Mouse (Mus musculus) forebrain, embryonic 14.5 days (tissue): ENCODE measurements at regions not wholly inside any gene's neighbourhood (a gene's known extent, or its start where the extent isn't known, plus 50 kb on each side); places are given as distances from the start of the nearest gene placed in this dataset.

ENCODE experiments used
- ATAC-seq: fragments of 200-750 bp; cut with Nextera tagmentation; 2 replicates; pipeline ENCODE4 v1.8.0; 2017; ENCODE audit warnings: mild to moderate bottlenecking, moderate library complexity
- DNase-seq: peaks from one replicate; pipeline ENCODE4 v3.0.0-alpha.2; 2015; ENCODE audit warnings: low spot score
- H3K27ac ChIP-seq: fragments of 300-500 bp; sonication (generic); 2 replicates; pipeline ENCODE4 v1.5.1; 2014; ENCODE audit warnings: low read depth, mild to moderate bottlenecking, control low read depth, low read length, moderate library complexity
- H3K27me3 ChIP-seq: fragments of 300-500 bp; sonication (generic); replicated peaks from 2 replicates; pipeline ENCODE4 v1.6.1; 2014; ENCODE audit warnings: low read length, control low read depth, mixed read lengths; ENCODE audit not compliant: control insufficient read depth, insufficient read depth
- H3K36me3 ChIP-seq: fragments of 300-500 bp; sonication (generic); 2 replicates; pipeline ENCODE4 v1.6.1; 2014; ENCODE audit warnings: low read length, control low read depth; ENCODE audit not compliant: control insufficient read depth, insufficient read depth
- H3K4me1 ChIP-seq: fragments of 300-500 bp; sonication (generic); 2 replicates; pipeline ENCODE4 v1.6.1; 2014; ENCODE audit warnings: antibody characterized with exemption, low read length, control low read depth; ENCODE audit not compliant: control insufficient read depth, insufficient read depth
- H3K4me2 ChIP-seq: fragments of 300-500 bp; sonication (generic); 2 replicates; pipeline ENCODE4 v1.6.1; 2014; ENCODE audit warnings: mild to moderate bottlenecking, control low read depth, low read length
- H3K4me3 ChIP-seq: fragments of 300-500 bp; sonication (generic); 2 replicates; pipeline ENCODE4 v1.5.1; 2014; ENCODE audit warnings: low read depth, low read length, control low read depth
- H3K9ac ChIP-seq: fragments of 300-500 bp; sonication (generic); 2 replicates; pipeline ENCODE4 v1.6.1; 2014; ENCODE audit warnings: mild to moderate bottlenecking, low read length, control low read depth, moderate library complexity
- H3K9me3 ChIP-seq: fragments of 300-500 bp; sonication (generic); replicated peaks from 2 replicates; pipeline ENCODE4 v1.6.1; 2016; ENCODE audit warnings: low read length, control low read depth, mixed read lengths; ENCODE audit not compliant: control insufficient read depth
- WGBS: fragments of 180-500 bp; shearing (Covaris S2); extraction: QIAGEN DNeasy Blood & Tissue Kit; methylation state at CpG from one replicate; pipeline ENCODE4 v1.1.7; 2014; 5-methylcytosine and 5-hydroxymethylcytosine counted together

- H3K9me3 ChIP-seq, result no peaks in the 10 kb centered on the region
- no peaks in the 10 kb centered on the region for H3K27me3 ChIP-seq
- H3K9ac ChIP-seq, result no peak overlapping the region
- H3K4me2 ChIP-seq, result no peak overlapping the region
- no peak overlapping the region for H3K27ac ChIP-seq
- no peak overlapping the region for H3K4me3 ChIP-seq
- H3K4me1 ChIP-seq, result no peaks in the 10 kb centered on the region
- WGBS, result 77% methylated on average over 7 of the region's 7 CpGs
- ATAC-seq (no peak), DNase-seq (no peak)
- H3K36me3 ChIP-seq, result no peaks in the 10 kb centered on the region
These were observed 538.8 kb upstream of the Map3k7 start for GRCm38 (mm10) chr4:31425135-31425534.

DNA sequence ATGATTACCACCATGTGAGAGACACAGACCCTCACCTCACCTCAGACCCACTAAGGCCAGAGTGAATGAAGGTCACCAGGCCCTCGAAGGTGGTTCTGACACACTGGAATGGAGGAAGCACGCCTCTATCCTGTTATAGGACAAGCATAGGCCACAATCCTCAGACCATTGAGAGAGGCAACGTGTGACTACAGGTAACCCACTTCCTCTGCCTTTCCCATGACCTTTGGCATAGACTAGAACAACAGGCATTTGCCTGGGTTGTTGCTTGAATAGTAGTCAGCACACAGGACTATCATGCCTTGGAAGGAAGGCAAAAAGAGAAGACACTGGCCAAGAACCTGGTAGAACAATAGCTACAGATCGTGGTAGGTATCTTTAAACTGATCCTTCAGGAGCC, 538.2 kb upstream of the Map3k7 start:
- no peak for DNase-seq
- no peak overlapping the region for H3K9ac ChIP-seq
- no peak overlapping the region for H3K4me3 ChIP-seq
- H3K36me3 ChIP-seq, result no peaks in the 10 kb centered on the region
- H3K9me3 ChIP-seq, result no peaks in the 10 kb centered on the region
- no peak overlapping the region for H3K27ac ChIP-seq
- H3K4me2 ChIP-seq, result no peak overlapping the region
- WGBS, result 85% methylated on average over 4 of the region's 4 CpGs
- no peaks in the 10 kb centered on the region for H3K27me3 ChIP-seq
- H3K4me1 ChIP-seq, result no peaks in the 10 kb centered on the region
- ATAC-seq, result no peak

DNA sequence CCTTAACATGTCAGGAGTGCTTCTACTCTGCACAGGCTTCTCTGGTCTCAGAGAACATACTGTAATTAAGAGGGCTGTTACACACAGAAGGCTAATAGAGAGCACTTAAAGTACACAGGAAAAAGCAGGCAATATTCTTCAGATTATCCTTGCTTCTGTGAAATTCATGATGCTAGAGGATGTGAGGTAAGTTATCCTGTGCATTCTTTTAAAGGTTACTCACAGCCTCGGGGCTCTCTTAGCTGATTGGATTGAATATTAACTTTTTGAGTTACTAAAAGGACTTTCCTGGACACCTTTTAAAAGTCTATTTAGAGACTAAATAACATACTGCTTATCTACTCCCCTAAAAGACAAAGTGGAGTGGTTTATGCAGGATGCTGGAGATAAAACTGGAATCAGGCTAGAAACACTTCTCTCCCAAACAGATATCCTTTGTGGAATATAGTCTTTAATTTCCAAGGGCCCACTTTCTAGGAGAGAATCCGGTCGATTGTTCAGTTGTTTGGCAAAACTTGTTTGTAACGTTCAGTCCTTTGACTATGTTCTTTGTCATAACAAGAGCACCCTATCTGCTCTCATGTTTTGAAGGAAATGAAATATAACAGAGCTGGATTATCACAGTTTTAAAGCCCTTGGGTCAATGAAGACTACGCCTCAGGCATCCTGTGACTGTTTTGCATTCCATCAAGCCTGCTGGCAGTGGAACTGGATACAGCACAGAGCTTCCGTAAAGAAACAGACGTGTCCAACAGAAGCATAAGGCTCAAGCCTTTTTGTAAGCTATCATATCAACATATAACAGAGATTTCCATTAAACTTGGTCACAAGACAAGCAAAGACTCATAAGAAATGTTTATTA, 537.5 kb upstream of the Map3k7 start:
- H3K27me3 ChIP-seq, result no peaks in the 10 kb centered on the region
- no peaks in the 10 kb centered on the region for H3K36me3 ChIP-seq
- no peak overlapping the region for H3K27ac ChIP-seq
- WGBS, result 84% methylated on average over 7 of the region's 7 CpGs
- DNase-seq (no peak), ATAC-seq (no peak)
- no peaks in the 10 kb centered on the region for H3K9me3 ChIP-seq
- H3K9ac ChIP-seq, result no peak overlapping the region
- H3K4me2 ChIP-seq, result no peak overlapping the region
- no peak overlapping the region for H3K4me3 ChIP-seq
- H3K4me1 ChIP-seq, result no peaks in the 10 kb centered on the region

- ATAC-seq, result no peak
These were observed 530.0 kb upstream of the Map3k7 start for GRCm38 (mm10) chr4:31433943-31434342.

GRCm38 (mm10) chr4:31454898-31455297, 509.0 kb upstream of the Map3k7 start:
- Histone ChIP-seq H3K27ac (no peak overlapping the region), H3K9ac (no peak overlapping the region), H3K9me3 (no peaks in the 10 kb centered on the region), H3K27me3 (no peaks in the 10 kb centered on the region), H3K4me1 (no peaks in the 10 kb centered on the region), H3K36me3 (no peaks in the 10 kb centered on the region), H3K4me3 (no peak overlapping the region), H3K4me2 (no peak overlapping the region)
- ATAC-seq (no peak), DNase-seq (no peak)
- 74% methylated on average over 7 of the region's 7 CpGs for WGBS

More at GRCm38 (mm10) chr4:31433943-31434342, 530.0 kb upstream of the Map3k7 start:
- Histone ChIP-seq H3K9me3 (no peaks in the 10 kb centered on the region), H3K4me1 (no peaks in the 10 kb centered on the region), H3K4me3 (no peak overlapping the region), H3K27me3 (no peaks in the 10 kb centered on the region), H3K4me2 (no peak overlapping the region), H3K27ac (no peak overlapping the region), H3K9ac (no peak overlapping the region), H3K36me3 (no peaks in the 10 kb centered on the region)
- WGBS, result 89% methylated on average over 7 of the region's 7 CpGs
- DNase-seq, result no peak

GRCm38 (mm10) chr4:31455466-31455865, 508.4 kb upstream of the Map3k7 start:
- no peaks in the 10 kb centered on the region for H3K36me3 ChIP-seq
- ATAC-seq, result no peak
- no peak overlapping the region for H3K4me3 ChIP-seq
- no peaks in the 10 kb centered on the region for H3K27me3 ChIP-seq
- WGBS, result 86% methylated on average over 4 of the region's 4 CpGs
- H3K27ac ChIP-seq, result no peak overlapping the region
- no peaks in the 10 kb centered on the region for H3K4me1 ChIP-seq
- H3K4me2 ChIP-seq, result no peak overlapping the region
- H3K9me3 ChIP-seq, result no peaks in the 10 kb centered on the region
- no peak for DNase-seq
- H3K9ac ChIP-seq, result no peak overlapping the region

- WGBS, result 63% methylated on average over 4 of the region's 4 CpGs
- H3K4me1 ChIP-seq, result peaks cover 4% of the 10 kb centered on the region; the same call in 1 of the 2 replicates
- H3K9ac ChIP-seq, result no peak overlapping the region
- no peaks in the 10 kb centered on the region for H3K9me3 ChIP-seq
- DNase-seq, result peak; percentile 25
- H3K36me3 ChIP-seq, result no peaks in the 10 kb centered on the region
- H3K27me3 ChIP-seq, result no peaks in the 10 kb centered on the region
- no peak for ATAC-seq
- no peak overlapping the region for H3K4me3 ChIP-seq
- H3K27ac ChIP-seq, result no peak overlapping the region
- no peak overlapping the region for H3K4me2 ChIP-seq
These were observed 501.4 kb upstream of the Map3k7 start for GRCm38 (mm10) chr4:31462456-31462855.

GRCm38 (mm10) chr4:31463130-31463698, 500.7 kb upstream of the Map3k7 start:
- no peak overlapping the region for H3K27ac ChIP-seq
- 0 out of 2 replicates have a peak, but pooled peaks have one; percentile 20 for ATAC-seq
- H3K4me2 ChIP-seq, result no peak overlapping the region
- H3K9ac ChIP-seq, result no peak overlapping the region
- no peaks in the 10 kb centered on the region for H3K36me3 ChIP-seq
- no peak overlapping the region for H3K4me3 ChIP-seq
- peaks cover 4% of the 10 kb centered on the region; the same call in 1 of the 2 replicates for H3K4me1 ChIP-seq
- DNase-seq, result no peak
- no peaks in the 10 kb centered on the region for H3K27me3 ChIP-seq
- WGBS, result 84% methylated on average over 5 of the region's 5 CpGs
- H3K9me3 ChIP-seq, result no peaks in the 10 kb centered on the region

DNA sequence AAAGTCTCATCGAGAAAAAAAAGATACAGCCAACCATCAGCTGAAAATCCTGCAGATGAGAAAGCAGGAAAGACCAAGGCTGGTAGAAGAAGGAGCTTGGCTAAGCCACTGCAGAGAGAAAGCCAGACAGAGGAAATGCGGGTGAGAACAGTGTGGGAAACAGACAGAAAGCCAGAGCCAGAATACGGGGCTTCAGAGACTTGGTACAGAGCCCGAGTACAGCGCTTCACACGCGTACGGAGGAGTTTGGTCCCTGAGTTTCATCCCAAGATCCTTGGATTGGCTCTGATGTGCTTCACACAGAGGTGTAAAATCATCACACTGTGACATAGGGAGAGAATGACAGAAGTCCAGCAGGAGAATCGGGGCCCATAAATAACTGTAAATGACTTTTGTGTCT, 495.6 kb upstream of the Map3k7 start:
- DNase-seq (peak; percentile 49), ATAC-seq (peak; percentile 46; the same call in 1 of the 2 replicates)
- H3K27ac ChIP-seq, result no peak overlapping the region
- no peak overlapping the region for H3K9ac ChIP-seq
- H3K4me3 ChIP-seq, result no peak overlapping the region
- H3K36me3 ChIP-seq, result no peaks in the 10 kb centered on the region
- H3K27me3 ChIP-seq, result no peaks in the 10 kb centered on the region
- 75% methylated on average over 9 of the region's 9 CpGs for WGBS
- H3K9me3 ChIP-seq, result no peaks in the 10 kb centered on the region
- no peak overlapping the region for H3K4me2 ChIP-seq
- H3K4me1 ChIP-seq, result no peaks in the 10 kb centered on the region
